Mouse (Mus musculus) bone marrow macrophage, adult 2 months (primary cell): ENCODE measurements around the gene 4930556J24Rik.

Experiments used
- CTCF ChIP-seq: IDR thresholded peaks from 2 replicates; pipeline ENCODE4 v1.5.1; 2012; ENCODE audit warnings: low read depth, mild to moderate bottlenecking, low read length, moderate library complexity
- POLR2A ChIP-seq: IDR thresholded peaks from 2 replicates; pipeline ENCODE4 v1.6.1; 2012; ENCODE audit warnings: mild to moderate bottlenecking, low read depth, low read length, borderline replicate concordance

GRCm38 (mm10) chr11:3912875-3913271 is 63.7 kb downstream of the 4930556J24Rik start:
- TF ChIP-seq CTCF (no peak), POLR2A (no peak)
